Mouse (Mus musculus): Measurements from ENCODE around the gene Acsbg1.
A peak's percentile ranks its signal among the peaks of the same experiment; 100 is the strongest.
"Not testable (repeated sequence)": the region's sequence is repeated elsewhere in the genome, so short reads cannot be mapped to it uniquely, and the experiment has no call there.

The Acsbg1 gene

DNA sequence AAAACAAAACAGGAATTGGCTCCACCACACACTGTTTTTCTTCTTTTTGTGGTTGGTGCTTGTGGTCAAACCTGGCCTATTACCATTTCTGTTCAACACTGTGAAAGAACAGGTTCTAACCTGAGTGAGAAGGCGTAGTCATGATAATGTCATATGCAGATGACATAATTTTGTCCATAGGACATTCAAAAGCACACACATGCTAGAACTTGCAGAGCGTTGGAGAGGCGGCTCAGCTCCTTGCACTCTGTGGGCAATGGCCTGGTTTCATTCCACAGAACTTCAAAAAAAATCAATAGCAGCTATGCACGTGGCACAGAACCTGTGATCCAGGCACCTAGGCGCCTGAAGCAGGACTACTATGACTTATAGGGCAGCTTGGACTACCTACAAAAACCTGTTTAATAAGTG lies 48.9 kb downstream of the Acsbg1 start:
- DNase-seq (ENCODE audit: low spot score), result no peak

DNA sequence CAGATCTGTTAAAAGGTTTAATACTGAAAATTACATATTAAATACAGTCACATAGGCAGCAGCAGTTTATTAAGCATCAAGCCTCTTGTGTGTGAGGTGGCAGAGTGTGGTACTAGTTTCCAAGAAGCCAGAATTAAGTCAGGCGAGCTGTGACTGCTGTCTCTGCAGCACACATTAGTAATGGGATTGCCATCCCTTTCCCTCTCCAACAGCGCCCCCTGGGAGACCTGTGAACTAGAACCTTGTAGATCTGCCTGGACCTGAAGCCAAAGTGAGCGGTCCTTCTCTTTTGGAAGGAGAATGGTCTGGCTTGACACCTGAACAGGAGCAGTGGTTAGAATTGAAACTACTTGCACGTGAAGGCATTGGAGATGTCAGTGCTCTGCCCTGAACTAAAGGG lies 56.8 kb downstream of the Acsbg1 start:
- DNase-seq (ENCODE audit: low spot score), result peak; percentile 57

DNA sequence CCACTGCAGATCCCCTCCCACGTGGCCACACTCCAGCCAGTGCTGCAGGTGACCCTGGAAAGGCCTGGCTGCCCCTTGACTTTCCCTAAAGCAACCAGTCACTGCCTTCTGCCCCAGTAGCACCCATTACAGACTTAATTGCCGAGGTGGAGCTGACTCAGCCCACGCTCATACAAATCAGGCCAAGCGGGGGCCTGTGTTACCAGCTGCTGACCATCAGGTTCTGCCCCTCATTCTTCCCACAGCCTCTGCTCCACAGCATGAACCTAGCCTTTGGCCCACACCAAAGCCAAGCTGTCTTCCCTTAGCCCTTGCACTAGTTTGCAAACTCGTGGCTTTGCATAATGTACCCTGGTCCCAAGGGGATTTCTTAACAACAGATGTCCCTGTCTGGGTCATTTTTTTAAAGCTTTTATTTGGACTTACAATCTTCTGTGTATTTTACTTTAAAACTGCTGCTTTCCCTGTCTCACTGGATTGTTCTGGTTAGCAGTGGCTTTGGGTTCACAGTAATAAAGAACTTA lies 57.5 kb downstream of the Acsbg1 start:
- DNase-seq (ENCODE audit: low spot score), result no peak

DNA sequence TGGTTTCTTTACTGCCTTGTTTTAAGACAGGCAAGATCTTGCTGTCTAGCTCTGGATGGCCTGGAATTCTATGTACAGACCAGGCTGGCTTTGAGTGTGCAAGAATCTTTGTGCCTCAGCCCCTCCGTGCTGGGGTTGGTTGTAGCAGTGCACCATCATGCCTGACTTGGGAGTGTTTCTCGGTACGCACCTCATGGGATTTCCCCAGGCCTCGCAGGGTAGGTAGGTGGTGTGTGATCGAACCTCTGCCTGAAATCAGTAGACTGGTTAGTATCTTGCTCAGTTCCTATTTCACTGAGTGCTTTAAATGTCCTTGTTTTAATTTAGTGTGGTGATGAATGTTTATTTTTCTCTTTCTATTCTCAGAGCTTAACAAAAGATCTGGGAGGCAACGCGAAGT lies 58.8 kb downstream of the Acsbg1 start:
- DNase-seq (ENCODE audit: low spot score), result no peak

DNA sequence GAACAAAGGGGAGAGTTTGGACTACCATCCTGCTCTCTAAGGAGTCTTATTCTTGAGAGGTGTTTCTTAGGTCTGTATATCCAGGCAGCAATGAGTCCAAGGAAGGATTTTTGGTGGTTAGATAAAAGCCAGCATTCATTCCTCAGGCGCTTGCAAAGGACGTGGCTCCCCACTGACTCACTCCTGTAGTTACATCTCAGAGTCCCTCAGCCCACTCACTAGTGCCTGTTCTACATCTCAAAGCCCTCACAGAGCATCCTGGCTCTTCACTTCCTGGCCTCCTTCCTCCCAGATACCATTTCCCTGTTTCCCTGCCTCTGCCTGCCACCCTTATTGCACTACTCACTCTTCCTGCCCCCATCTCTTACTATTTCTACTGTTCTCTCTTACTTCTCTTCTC lies 59.3 kb downstream of the Acsbg1 start:
- no peak for DNase-seq (ENCODE audit: low spot score)

DNA sequence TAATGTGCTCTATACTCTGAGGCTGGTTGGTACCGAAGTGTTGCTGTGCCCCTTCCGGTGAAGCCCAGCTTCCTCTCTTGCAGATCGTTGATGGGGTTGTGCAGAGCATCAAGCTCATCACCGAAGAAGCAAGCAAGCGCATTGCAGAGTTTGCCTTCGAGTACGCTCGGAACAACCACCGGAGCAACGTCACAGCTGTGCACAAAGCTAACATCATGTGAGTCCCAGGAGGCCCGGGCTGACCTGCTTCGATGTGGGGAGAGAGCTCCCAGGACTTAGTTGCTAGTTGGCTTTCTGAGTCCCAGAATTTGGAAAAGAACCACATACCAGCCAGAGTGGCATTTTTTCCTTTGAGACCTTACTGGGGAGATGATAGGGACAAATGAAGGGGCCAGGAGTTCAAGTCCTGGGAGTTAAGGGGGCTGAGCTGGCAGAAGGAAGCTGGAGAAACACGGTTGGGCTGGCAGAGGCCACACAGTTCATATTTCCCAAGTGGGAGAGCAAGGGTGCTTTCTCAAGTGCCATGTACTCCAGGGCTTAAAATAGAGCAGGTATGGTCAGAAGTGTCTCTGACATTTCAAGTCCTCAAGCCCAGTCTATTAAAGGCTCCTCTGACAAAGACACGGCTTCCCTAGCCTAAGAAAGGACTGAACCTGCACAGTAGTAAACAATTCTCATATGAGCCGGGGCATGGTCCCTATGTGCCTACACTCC lies 64.8 kb downstream of the Acsbg1 start:
- DNase-seq (ENCODE audit: low spot score), result no peak

DNA sequence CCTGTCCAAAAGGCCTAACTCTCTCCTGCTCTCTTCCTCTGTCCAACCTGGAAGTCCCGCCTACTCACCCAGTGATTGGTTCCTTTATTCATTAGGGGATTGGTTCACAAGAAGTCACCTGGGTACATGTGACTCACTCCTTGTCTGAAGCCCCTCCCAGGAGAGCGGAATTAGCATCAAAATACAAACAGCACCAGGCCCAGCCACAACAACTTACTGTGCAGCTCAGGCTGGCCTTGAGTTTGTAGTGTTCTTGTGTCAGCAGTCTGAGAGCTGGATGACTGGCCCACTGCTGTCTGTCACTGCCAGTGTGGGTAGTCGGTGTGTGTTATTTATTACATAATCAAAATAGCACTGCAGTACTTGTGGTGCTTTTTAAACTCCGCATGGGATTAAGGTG lies 68.0 kb downstream of the Acsbg1 start:
- not testable (repeated sequence) for DNase-seq (ENCODE audit: low spot score)

DNA sequence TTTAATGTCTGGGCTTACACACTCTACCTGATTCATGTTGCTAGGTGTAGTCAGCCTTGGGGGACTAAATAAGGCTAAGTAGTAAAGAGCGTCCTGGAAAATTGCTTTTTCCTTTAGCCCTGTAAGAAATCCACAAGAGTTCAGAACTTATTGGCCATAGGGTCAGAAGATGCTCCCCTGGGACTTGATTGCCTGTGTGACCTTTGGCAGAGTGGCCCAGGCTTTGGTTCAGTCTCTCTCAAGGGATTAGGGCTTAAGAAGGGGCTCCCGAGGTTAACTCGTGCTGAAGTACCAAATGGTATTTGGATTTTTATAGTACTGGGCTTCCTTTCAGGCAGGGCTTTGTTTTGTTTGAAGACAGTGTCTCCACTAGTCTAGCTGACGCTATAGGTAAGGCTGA lies 73.8 kb downstream of the Acsbg1 start:
- DNase-seq (ENCODE audit: low spot score), result no peak

DNA sequence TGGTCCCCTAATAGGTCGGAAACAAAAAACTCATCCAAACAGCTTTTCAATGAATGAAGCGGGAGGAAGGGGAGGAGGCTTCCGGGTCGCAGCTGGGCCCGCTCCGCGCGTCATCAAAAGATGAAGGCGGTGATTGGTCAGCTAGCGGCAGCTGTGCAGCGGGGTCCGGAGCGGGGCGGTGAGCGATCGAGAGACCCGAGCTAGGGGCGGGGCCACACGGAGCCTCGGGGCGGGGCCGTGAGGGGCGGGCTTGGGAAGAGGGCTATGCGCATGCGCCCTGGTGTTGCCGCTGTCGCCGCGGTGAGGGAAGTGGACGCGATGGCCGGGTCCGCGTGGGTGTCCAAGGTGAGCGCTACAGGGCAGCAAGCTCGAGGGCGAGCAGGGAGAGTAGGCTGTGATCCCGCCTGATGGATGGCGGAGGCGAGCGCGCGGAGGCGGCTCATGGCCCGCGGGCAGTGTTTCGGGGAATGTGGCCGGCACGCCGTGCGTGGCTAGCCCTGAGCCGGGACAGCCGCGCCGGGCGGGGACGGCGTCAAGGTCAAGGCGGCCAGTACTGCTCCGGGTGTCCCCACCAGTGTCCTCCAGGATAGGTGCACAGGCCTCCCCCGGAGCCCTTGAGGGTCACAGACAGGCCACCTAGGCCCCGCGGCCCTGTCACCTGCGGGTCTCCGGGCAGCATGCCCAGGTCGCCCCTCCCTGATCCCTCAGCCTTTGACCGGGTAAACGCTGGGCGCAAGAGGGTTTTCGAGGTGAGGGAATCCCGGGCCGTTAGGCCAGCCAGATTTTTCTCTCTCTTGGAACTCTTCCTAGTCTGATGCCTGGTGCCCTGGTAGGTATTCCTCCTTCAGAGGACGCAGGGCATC lies 75.2 kb downstream of the Acsbg1 start, which contains the start of gene Idh3a:
Gene Idh3a (plus strand): TSS at position 136 of the 863 bp plus-strand sequence.
- peak; percentile 99 for DNase-seq (ENCODE audit: low spot score)

DNA sequence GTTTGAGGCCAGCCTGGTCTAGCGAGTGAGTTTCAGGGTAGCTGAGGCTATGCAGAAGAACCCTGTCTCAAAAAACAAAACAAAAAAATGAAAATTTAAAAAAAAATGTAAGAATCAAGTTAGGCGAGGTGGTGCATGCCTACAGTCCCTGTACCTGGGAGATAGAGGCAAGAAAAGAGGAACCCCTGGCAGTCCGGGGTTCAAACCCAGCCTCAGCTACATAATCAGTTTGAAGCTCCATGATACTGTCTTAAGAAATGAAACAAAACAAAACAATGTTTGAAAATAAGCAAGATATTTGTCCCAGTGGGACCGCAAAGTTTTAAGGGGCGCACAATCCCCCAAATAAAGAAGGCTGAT lies 75.9 kb downstream of the Acsbg1 start:
- DNase-seq (ENCODE audit: low spot score), result no peak

DNA sequence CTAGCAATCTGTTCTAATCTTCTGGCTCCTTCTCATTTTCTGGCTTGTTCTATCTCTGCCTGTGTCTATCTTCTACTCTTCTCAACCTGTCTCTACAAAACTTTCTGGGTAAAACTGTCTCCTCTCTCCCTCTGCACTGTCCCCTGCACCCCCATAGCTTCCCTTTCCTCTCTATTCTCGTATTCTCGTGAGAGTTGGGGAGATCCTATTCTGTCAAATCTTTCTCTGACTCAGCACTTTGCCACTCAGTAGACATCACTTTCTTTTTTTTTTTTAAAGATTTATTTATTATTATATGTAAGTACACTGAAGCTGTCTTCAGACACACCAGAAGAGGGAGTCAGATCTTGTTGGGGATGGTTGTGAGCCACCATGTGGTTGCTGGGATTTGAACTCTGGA lies 77.5 kb downstream of the Acsbg1 start:
- not testable (repeated sequence) for DNase-seq (ENCODE audit: low spot score)

DNA sequence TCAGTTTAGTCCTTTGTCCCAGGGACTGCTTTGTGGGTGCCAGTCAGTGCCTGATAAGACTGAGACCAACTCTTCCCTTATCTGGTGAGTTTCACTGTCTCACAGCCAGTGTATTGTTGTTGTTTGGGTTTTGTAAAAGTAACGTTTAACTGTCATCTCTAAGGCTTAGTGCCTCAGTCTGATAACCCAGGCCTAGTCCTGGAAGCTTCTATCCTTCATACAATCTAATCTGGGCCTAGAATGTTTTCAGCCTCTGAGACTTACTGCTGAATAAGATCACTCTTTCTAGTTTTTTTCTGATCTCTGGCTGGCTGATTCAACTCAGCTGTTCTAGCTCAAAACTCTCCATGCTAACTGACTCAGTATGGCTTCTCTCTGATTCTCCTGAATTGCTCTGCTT lies 78.0 kb downstream of the Acsbg1 start:
- no peak for DNase-seq (ENCODE audit: low spot score)

DNA sequence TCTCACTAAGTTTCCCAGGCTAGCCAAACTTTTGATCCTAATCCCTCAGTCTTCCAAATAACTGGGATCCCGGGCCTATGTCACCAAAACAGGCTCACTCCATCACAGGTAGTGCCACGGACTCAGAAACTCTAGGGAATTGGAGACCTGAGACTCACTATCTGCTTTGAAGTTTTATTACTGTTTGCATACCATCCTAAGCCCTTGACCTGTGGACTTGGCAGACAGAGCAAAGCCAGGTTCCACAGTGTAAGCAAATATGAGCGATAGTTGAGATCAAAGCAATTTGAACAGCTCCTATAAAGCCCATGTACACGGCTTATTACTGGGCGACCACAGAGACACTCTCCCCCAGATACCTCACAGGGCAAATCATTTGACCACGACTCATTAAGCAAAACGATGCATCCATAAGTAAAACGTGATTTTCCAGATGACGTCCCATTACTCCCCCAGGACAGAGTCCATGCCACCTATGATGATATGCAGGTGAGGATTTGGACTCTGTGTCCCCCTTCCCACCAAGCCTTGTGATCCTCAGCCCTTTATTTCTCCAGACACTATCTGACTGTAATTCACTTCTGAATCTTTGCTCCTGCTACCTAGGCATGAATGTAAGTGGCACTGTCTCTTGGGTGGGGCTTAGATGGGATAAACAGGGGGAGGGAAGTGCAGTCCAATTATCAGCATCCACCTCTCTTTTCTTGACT lies 90.4 kb downstream of the Acsbg1 start:
- DNase-seq (ENCODE audit: low spot score), result no peak

DNA sequence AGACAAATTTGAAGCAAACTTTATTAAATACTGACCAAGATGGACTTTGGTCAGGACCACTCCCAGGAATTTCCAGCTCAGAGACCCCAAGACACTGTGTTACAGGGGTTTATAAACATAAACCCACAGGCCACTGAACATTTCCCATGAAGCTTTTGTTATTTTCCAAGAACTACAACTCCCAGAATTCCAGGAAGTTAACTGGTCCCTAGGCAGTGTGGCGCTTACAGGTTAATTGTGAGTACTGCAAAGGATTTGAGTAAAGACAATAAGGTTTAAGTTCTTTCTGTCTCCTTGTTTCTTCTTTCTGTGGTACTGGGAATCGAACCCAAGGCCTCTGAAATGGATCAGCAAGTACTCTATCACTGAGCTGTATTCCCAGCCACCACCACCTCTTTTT lies 92.9 kb downstream of the Acsbg1 start:
- no peak for DNase-seq (ENCODE audit: low spot score)

DNA sequence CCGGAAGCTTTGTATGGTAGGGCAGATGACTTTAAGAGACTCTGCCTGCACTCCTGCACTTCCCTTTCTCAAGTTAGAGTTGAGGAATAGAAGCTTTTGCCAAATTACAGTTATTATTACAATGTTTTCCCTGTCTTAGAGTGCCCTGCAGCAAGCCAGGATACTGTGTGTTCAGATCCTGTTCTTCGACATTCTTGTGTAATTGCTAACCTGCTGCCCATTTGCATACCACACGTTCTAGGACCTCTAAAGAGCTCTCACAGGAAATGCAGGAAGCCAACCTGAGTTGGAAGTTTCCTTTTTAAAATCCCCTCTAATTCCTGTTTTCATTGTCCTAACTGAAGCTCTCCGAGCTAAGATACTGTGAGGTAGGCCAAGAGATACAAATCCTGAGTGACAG lies 94.7 kb downstream of the Acsbg1 start:
- DNase-seq (ENCODE audit: low spot score), result no peak

DNA sequence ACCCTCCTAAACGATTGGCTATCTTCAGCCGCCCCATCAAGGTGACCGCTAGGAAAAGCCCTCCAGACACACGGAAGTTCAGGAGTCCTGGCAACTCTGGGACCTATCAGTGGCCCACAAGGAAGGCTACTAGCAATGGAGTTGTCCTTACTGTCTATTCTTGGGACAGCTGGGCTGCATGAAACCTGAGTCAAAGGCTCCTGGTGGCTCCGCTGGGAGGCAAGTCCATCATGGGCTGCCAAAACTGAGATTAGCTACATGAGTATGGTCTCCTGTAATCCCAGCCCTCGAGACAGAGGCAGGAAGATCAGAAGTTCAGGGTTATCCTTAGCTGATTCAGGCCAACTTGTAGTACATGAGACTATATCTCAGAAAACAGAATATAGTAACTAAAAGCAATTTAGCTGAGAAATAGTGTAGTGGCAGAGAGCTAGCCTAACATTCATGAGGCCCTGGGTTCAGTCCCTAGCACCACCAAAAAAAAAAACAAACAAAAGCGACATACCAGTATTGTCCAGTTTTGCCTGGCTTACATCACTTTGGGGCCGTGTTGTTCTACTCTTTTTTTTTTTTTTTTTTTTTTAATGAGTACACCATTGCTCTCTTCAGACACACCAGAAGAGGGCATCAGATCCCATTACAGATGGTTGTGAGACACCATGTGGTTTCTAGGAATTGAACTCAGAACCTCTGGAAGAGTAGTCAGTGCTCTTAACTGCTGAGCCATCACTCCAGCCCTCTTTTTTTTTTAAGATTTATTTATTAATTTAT lies 100.7 kb downstream of the Acsbg1 start:
- DNase-seq (ENCODE audit: low spot score), result no peak

DNA sequence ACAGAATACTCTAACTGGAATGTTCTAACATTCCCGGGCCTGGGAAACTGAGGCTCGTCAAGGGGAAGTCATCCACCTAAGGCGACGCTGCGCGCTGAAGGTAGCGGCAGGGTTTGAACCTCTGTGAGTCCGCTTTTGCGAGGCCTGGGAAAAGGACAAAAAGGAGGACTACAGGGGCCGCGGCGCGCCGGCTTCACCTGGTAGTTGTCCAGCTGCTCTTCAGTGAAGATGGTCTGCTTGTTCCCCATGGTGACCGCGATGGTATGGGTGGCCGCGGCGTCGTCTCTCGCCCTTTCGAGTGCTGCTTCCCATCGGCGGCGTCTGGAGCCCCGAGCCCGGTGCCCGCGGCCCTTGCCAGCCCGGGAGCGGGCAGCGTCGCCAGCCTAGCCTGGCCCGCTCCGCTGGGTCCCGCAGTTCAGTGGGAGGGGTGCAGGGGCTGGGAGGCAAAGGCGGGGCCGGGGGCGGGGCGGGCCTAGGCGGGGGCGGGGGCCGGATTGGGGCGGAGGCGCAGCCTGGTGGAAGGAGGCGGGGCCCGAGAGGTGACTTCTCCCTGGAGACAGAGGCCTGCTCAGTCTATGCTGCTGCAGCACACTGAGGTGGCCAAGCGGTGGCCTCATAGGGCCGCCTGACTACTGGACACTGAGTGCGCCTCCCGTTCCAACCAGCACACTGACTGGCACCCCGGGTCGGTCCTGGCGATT lies 101.7 kb downstream of the Acsbg1 start, which contains the start of gene Cib2:
Gene Cib2 (minus strand): TSS at position 448 of the 701 bp plus-strand sequence.
- DNase-seq (ENCODE audit: low spot score), result peak; percentile 85

DNA sequence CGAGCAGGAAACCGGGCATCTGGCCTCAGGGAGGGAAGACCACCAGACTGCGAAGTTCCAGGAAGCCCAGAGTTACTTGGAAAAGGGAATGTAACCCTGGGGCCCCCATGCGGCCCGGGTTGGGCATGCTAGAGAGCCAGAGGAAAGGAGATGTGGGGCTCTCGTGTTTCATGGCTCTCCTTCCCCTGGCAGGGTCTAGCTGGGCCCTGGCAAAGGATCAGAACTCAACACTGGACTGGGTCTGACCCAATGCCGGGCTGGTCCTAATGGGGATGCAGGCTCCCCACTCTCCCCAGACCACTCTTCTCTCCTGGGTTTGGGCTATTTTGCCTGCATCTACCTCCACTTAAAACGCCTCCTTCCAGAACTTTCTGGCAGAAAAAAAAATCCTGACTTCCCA lies 102.9 kb downstream of the Acsbg1 start:
- DNase-seq (ENCODE audit: low spot score), result no peak

DNA sequence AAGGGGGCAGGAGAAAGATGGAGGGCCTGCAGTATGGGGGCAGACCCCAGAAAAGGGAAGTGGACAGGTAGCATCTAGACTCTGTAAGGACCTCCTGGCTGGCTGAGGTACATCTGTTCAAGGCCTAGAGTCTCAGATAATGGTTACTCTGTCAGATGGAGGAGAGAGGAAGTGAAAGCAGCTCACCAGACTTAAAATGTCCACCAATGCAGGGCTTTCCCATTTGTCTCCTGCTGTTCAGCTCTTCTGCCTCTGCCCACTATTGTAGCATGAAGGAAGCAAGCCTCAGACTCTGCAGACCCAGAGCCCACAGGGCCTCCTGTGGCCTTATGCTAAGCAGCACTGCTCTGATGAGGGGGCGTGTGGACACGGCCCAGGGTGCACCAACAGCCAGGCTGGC lies 106.6 kb downstream of the Acsbg1 start:
- DNase-seq (ENCODE audit: low spot score), result no peak
